Mouse (Mus musculus): ENCODE results near the gene Synj2. TPM values are rescaled to one million over a fixed set of nuclear protein-coding genes. Genes with fewer than 3 reads are reported as not detected.

Synj2 gene
- polyA plus RNA-seq (2017; shearing (Covaris generic)) = 22.2 TPM

GRCm38 (mm10) chr17:5941230-5942043, at the start of gene Synj2:
Gene Synj2, plus strand, starts transcription at chr17:5941280.

GRCm38 (mm10) chr17:6079287-6080122, 138.4 kb downstream of the Synj2 start, which contains the start of the genes Serac1 and Gtf2h5:
Gene Serac1, minus strand, starts transcription at chr17:6079741.
Gene Gtf2h5, plus strand, starts transcription at chr17:6079786.

Other genes with a start within 250 kb of the Synj2 start
- 1.2 TPM for gene Snx9, start 100.0 kb upstream of the Synj2 start, polyA plus RNA-seq (2017; shearing (Covaris generic))
- gene Serac1, start 138.5 kb downstream of the Synj2 start, polyA plus RNA-seq (2017; shearing (Covaris generic)) = 2.2 TPM
- gene Gtf2h5, start 138.5 kb downstream of the Synj2 start, polyA plus RNA-seq (2017; shearing (Covaris generic)) = 62.0 TPM
- 75.3 TPM for gene Tulp4, start 165.2 kb downstream of the Synj2 start, polyA plus RNA-seq (2017; shearing (Covaris generic))

Data from effector memory CD4-positive, alpha-beta T cell, adult 7 months (primary cell).